Mouse (Mus musculus): ENCODE data around the gene Vwc2l. TPM values are rescaled to one million over a fixed set of nuclear protein-coding genes. Genes with fewer than 3 reads are reported as not detected.

The Vwc2l gene
- not detected for polyA plus RNA-seq (2014; fragmentation: Illumina TruSeq; extraction: RNeasy Lipid Tissue Mini Kit (QIAGEN cat#74804); ENCODE audit: low read depth, low replicate concordance)

GRCm38 (mm10) chr1:70725655-70726066, at the start of gene Vwc2l:
TSS of gene Vwc2l (plus strand) at chr1:70725715.

